Mouse (Mus musculus): ENCODE measurements at regions not wholly inside any gene's neighbourhood (a gene's known extent, or its start where the extent isn't known, plus 50 kb on each side); places are given as distances from the start of the nearest gene placed in this dataset.

GRCm38 (mm10) chr7:37377889-37378521 lies 395.4 kb downstream of the Zfp536 start:
- DNase-seq (ENCODE audit: low spot score), result no peak

- DNase-seq (ENCODE audit: low spot score), result no peak
Measured at GRCm38 (mm10) chr7:37387871-37388270, 385.6 kb downstream of the Zfp536 start.

- DNase-seq (ENCODE audit: low spot score), result no peak
Measured at GRCm38 (mm10) chr7:37388843-37389702, 384.4 kb downstream of the Zfp536 start.

GRCm38 (mm10) chr7:37389703-37390087 lies 383.7 kb downstream of the Zfp536 start:
- no peak for DNase-seq (ENCODE audit: low spot score)

GRCm38 (mm10) chr7:37390271-37390670 lies 383.2 kb downstream of the Zfp536 start:
- DNase-seq (ENCODE audit: low spot score), result no peak

GRCm38 (mm10) chr7:37392122-37392521 lies 381.3 kb downstream of the Zfp536 start:
- DNase-seq (ENCODE audit: low spot score), result no peak

GRCm38 (mm10) chr7:37392604-37393003 lies 380.8 kb downstream of the Zfp536 start:
- no peak for DNase-seq (ENCODE audit: low spot score)

- DNase-seq (ENCODE audit: low spot score), result no peak
Measured at GRCm38 (mm10) chr7:37393071-37393470, 380.4 kb downstream of the Zfp536 start.

- DNase-seq (ENCODE audit: low spot score), result no peak
Measured at GRCm38 (mm10) chr7:37394965-37395426, 378.4 kb downstream of the Zfp536 start.

- DNase-seq (ENCODE audit: low spot score), result no peak
Measured at GRCm38 (mm10) chr7:37395881-37396513, 377.4 kb downstream of the Zfp536 start.

GRCm38 (mm10) chr7:37403483-37403882 lies 370.0 kb downstream of the Zfp536 start:
- DNase-seq (ENCODE audit: low spot score), result no peak

- no peak for DNase-seq (ENCODE audit: low spot score)
Measured at GRCm38 (mm10) chr7:37413350-37413749, 360.1 kb downstream of the Zfp536 start.

- DNase-seq (ENCODE audit: low spot score), result no peak
Measured at GRCm38 (mm10) chr7:37421704-37422103, 351.7 kb downstream of the Zfp536 start.

Data from gastrocnemius, adult 18-20 months (tissue).